Mouse (Mus musculus) hindbrain, embryonic 14.5 days (tissue): ENCODE data around the gene Ak1. TPM values are rescaled to one million over a fixed set of nuclear protein-coding genes. Genes with fewer than 3 reads are reported as not detected.

ENCODE experiments used
- ATAC-seq: fragments of 200-750 bp; cut with Nextera tagmentation; 2 replicates; pipeline ENCODE4 v1.8.0; 2017; ENCODE audit warnings: moderate number of reproducible peaks, mild to moderate bottlenecking, moderate TSS enrichment, moderate library complexity; ENCODE audit not compliant: low FRiP score
- DNase-seq: peaks from one replicate; pipeline ENCODE4 v3.0.0-alpha.2; 2015; ENCODE audit warnings: low spot score
- H3K27ac ChIP-seq: fragments of 300-500 bp; sonication (generic); 2 replicates; pipeline ENCODE4 v1.5.1; 2014; ENCODE audit warnings: mild to moderate bottlenecking, moderate library complexity
- H3K27me3 ChIP-seq: fragments of 300-500 bp; sonication (generic); 2 replicates; pipeline ENCODE4 v1.6.1; 2014; ENCODE audit warnings: mild to moderate bottlenecking, low read length, mixed read lengths; ENCODE audit not compliant: control insufficient read depth, insufficient read depth
- H3K36me3 ChIP-seq: fragments of 300-500 bp; sonication (generic); replicated peaks from 2 replicates; pipeline ENCODE4 v1.6.1; 2014; ENCODE audit not compliant: control insufficient read depth, insufficient read depth
- H3K4me1 ChIP-seq: fragments of 300-500 bp; sonication (generic); replicated peaks from 2 replicates; pipeline ENCODE4 v1.6.1; 2014; ENCODE audit warnings: antibody characterized with exemption, low read length, mixed read lengths; ENCODE audit not compliant: control insufficient read depth, insufficient read depth
- H3K4me2 ChIP-seq: fragments of 300-500 bp; sonication (generic); replicated peaks from 2 replicates; pipeline ENCODE4 v1.6.1; 2014; ENCODE audit warnings: mild to moderate bottlenecking, moderate library complexity
- H3K4me3 ChIP-seq: fragments of 300-500 bp; sonication (generic); replicated peaks from 2 replicates; pipeline ENCODE4 v1.5.1; 2014; ENCODE audit warnings: mild to moderate bottlenecking, low read length
- H3K9ac ChIP-seq: fragments of 300-500 bp; sonication (generic); 2 replicates; pipeline ENCODE4 v1.6.1; 2014
- H3K9me3 ChIP-seq: fragments of 300-500 bp; sonication (generic); 2 replicates; pipeline ENCODE4 v1.6.1; 2016; ENCODE audit warnings: low read length; ENCODE audit not compliant: control insufficient read depth
- WGBS: fragments of 180-500 bp; shearing (Covaris S2); extraction: QIAGEN DNeasy Blood & Tissue Kit; methylation state at CpG from one replicate; pipeline ENCODE4 v1.1.7; 2014; 5-methylcytosine and 5-hydroxymethylcytosine counted together
- polyA plus RNA-seq: library from polyadenylated mRNA; unstranded; fragments of >200 nt; fragmentation: Nextera tagmentation; extraction: Ambion mirVana; gene quantifications from 2 replicates; pipeline ENCODE4 v1.2.1, GENCODE M21; 2014

Gene Ak1
- polyA plus RNA-seq, 1 experiment from 2014 or later, result 78.1 TPM

- H3K27ac ChIP-seq, result no peak overlapping the region
- no peaks in the 10 kb centered on the region for H3K9me3 ChIP-seq
- ATAC-seq, result no peak
- no peak for DNase-seq
- peaks cover 19% of the 10 kb centered on the region for H3K4me1 ChIP-seq
- H3K36me3 ChIP-seq, result peaks cover 3% of the 10 kb centered on the region; the same call in 1 of the 2 replicates
- no peak overlapping the region for H3K4me3 ChIP-seq
- no peaks in the 10 kb centered on the region for H3K27me3 ChIP-seq
- 92% methylated on average over 10 of the region's 10 CpGs for WGBS
- H3K4me2 ChIP-seq, result no peak overlapping the region
- H3K9ac ChIP-seq, result no peak overlapping the region
Measured at GRCm38 (mm10) chr2:32631046-32631445, 9.5 kb downstream of the Ak1 start.

GRCm38 (mm10) chr2:32631737-32632394, 10.3 kb downstream of the Ak1 start:
- H3K4me1 ChIP-seq, result peaks cover 11% of the 10 kb centered on the region
- H3K27ac ChIP-seq, result no peak overlapping the region
- H3K4me3 ChIP-seq, result no peak overlapping the region
- H3K36me3 ChIP-seq, result peaks cover 3% of the 10 kb centered on the region; the same call in 1 of the 2 replicates
- no peaks in the 10 kb centered on the region for H3K27me3 ChIP-seq
- peak; percentile 81 for DNase-seq
- no peak overlapping the region for H3K4me2 ChIP-seq
- no peaks in the 10 kb centered on the region for H3K9me3 ChIP-seq
- WGBS, result 38% methylated on average over 7 of the region's 7 CpGs
- no peak overlapping the region for H3K9ac ChIP-seq
- no peak for ATAC-seq

GRCm38 (mm10) chr2:32633660-32634059, 12.1 kb downstream of the Ak1 start:
- no peak overlapping the region for H3K4me2 ChIP-seq
- H3K27ac ChIP-seq, result no peak overlapping the region

GRCm38 (mm10) chr2:32634277-32635105, 12.9 kb downstream of the Ak1 start:
- 85% methylated on average over 10 of the region's 10 CpGs for WGBS
- H3K27me3 ChIP-seq, result no peaks in the 10 kb centered on the region
- no peak overlapping the region for H3K27ac ChIP-seq
- peaks cover 3% of the 10 kb centered on the region; the same call in 1 of the 2 replicates for H3K36me3 ChIP-seq
- ATAC-seq (no peak), DNase-seq (no peak)
- H3K4me1 ChIP-seq, result peaks cover 2% of the 10 kb centered on the region; the same call in 1 of the 2 replicates
- no peak overlapping the region for H3K4me2 ChIP-seq
- no peak overlapping the region for H3K9ac ChIP-seq
- no peaks in the 10 kb centered on the region for H3K9me3 ChIP-seq
- H3K4me3 ChIP-seq, result no peak overlapping the region

More at GRCm38 (mm10) chr2:32633660-32634059, 12.1 kb downstream of the Ak1 start:
- no peak for ATAC-seq
- WGBS, result 78% methylated on average over 5 of the region's 5 CpGs
- DNase-seq, result no peak
- H3K9me3 ChIP-seq, result no peaks in the 10 kb centered on the region
- H3K27me3 ChIP-seq, result no peaks in the 10 kb centered on the region
- no peak overlapping the region for H3K4me3 ChIP-seq
- H3K4me1 ChIP-seq, result peaks cover 9% of the 10 kb centered on the region
- H3K9ac ChIP-seq, result no peak overlapping the region
- H3K36me3 ChIP-seq, result peaks cover 3% of the 10 kb centered on the region; the same call in 1 of the 2 replicates

- Histone ChIP-seq H3K4me1 (no peaks in the 10 kb centered on the region), H3K27me3 (no peaks in the 10 kb centered on the region), H3K4me3 (no peak overlapping the region), H3K4me2 (no peak overlapping the region), H3K36me3 (no peaks in the 10 kb centered on the region; the same call in 1 of the 2 replicates), H3K27ac (no peak overlapping the region), H3K9me3 (no peaks in the 10 kb centered on the region), H3K9ac (no peak overlapping the region)
- DNase-seq, result no peak
- no peak for ATAC-seq
- 91% methylated on average over 7 of the region's 7 CpGs for WGBS
Measured at GRCm38 (mm10) chr2:32636617-32637016, 15.1 kb downstream of the Ak1 start.

GRCm38 (mm10) chr2:32637778-32638281, 16.3 kb downstream of the Ak1 start:
- Histone ChIP-seq H3K27ac (no peak overlapping the region), H3K4me3 (no peak overlapping the region), H3K4me1 (no peaks in the 10 kb centered on the region), H3K27me3 (no peaks in the 10 kb centered on the region), H3K4me2 (no peak overlapping the region), H3K36me3 (no peaks in the 10 kb centered on the region; the same call in 1 of the 2 replicates), H3K9ac (no peak overlapping the region), H3K9me3 (no peaks in the 10 kb centered on the region)
- DNase-seq (no peak), ATAC-seq (0 out of 2 replicates have a peak, but pooled peaks have one; percentile 37)
- 36% methylated on average over 11 of the region's 11 CpGs for WGBS

GRCm38 (mm10) chr2:32639632-32640031, 18.1 kb downstream of the Ak1 start:
- no peaks in the 10 kb centered on the region for H3K9me3 ChIP-seq
- no peaks in the 10 kb centered on the region for H3K27me3 ChIP-seq
- 100% methylated on average over 1 of the region's 1 CpGs for WGBS
- no peak overlapping the region for H3K9ac ChIP-seq
- DNase-seq (no peak), ATAC-seq (no peak)
- no peak overlapping the region for H3K4me3 ChIP-seq
- no peak overlapping the region for H3K27ac ChIP-seq
- no peaks in the 10 kb centered on the region for H3K4me1 ChIP-seq
- no peak overlapping the region for H3K4me2 ChIP-seq
- no peaks in the 10 kb centered on the region for H3K36me3 ChIP-seq

- Histone ChIP-seq H3K9ac (no peak overlapping the region), H3K9me3 (no peaks in the 10 kb centered on the region), H3K27ac (no peak overlapping the region), H3K27me3 (no peaks in the 10 kb centered on the region), H3K36me3 (no peaks in the 10 kb centered on the region), H3K4me3 (no peak overlapping the region), H3K4me1 (no peaks in the 10 kb centered on the region), H3K4me2 (no peak overlapping the region)
- DNase-seq, result no peak
- 57% methylated on average over 6 of the region's 6 CpGs for WGBS
- ATAC-seq, result no peak
Measured at GRCm38 (mm10) chr2:32640550-32641051, 19.0 kb downstream of the Ak1 start.

- no peaks in the 10 kb centered on the region for H3K27me3 ChIP-seq
- WGBS, result 85% methylated on average over 5 of the region's 5 CpGs
- H3K36me3 ChIP-seq, result no peaks in the 10 kb centered on the region
- H3K4me2 ChIP-seq, result no peak overlapping the region
- H3K4me3 ChIP-seq, result no peak overlapping the region
- no peak overlapping the region for H3K27ac ChIP-seq
- H3K9ac ChIP-seq, result no peak overlapping the region
- DNase-seq (no peak), ATAC-seq (no peak)
- no peaks in the 10 kb centered on the region for H3K9me3 ChIP-seq
- no peaks in the 10 kb centered on the region for H3K4me1 ChIP-seq
Measured at GRCm38 (mm10) chr2:32641810-32642209, 20.3 kb downstream of the Ak1 start.
